Mouse (Mus musculus) left cerebral cortex, postnatal 25 days (tissue): ENCODE data around the gene Ptprq. TPM values are rescaled to one million over a fixed set of nuclear protein-coding genes. Genes with fewer than 3 reads are reported as not detected.
A peak's percentile ranks its signal among the peaks of the same experiment; 100 is the strongest.

Experiments used
- DNase-seq, 2 experiments: peaks; one replicate each; pipeline ENCODE4 v3.0.0; 2022; ENCODE audit warnings: low spot score in 2 of 2, mixed read lengths in 1 of 2
- intact Hi-C: fragments of 180-260 bp; cut with DNase I; formaldehyde crosslinking; loops from one replicate; pipeline ENCODE4 v1.15.1; 2025
- total RNA-seq, 2 experiments: library from RNA; stranded (reverse); gene quantifications; 2 replicates each; pipeline ENCODE4 v1.2.3; 2021

Ptprq gene
- total RNA-seq, result under 1 TPM in 1 of 2 experiments, not detected in 1; 0.14 TPM

DNA sequence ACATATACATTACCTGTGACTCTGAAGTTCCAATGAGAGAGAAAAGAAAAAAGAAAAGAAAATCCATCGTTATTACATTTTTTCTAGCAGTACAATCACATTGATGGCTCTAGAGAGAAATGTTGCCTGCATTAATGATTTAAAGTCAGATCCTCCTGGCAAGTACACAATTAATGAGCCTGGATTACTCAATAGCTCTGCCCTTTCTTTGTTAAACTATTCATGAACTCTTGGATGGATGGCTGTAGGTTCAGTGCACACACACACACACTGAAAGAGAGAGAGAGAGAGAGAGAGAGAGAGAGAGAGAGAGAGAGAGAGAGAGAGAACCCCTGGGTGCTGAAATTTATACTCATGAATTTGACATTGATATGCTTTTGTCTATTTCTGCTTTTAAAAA is at the start of gene Ptprq:
TSS of gene Ptprq (minus strand) at position 246 of the 400 bp plus-strand sequence.
- intact Hi-C loops, result no loop called here
- DNase-seq, result no peak

DNA sequence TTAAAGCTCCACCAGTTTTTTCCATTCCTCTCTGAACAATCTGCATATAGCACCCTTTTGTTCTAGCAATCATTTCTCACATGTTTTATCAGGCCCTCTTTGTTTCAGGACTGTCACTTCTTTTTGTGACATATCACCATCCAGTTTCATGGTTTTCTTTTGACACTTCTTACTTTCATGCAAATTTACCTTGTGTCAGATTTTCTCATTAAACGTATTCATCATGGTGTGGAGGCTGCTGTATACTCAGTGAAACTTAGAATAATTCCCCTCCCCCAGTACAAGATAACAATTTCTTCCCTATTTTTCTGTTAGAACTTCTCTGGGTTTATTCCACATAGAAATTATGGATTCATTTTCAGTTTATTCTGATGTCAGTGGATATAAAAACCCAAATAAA is 39.8 kb upstream of the Ptprq start:
- intact Hi-C loops, result loop anchor here (10.0 kb wide), 1 partner anchor 495 kb away; no protein-coding TSS in a partner anchor
- DNase-seq, result no peak

DNA sequence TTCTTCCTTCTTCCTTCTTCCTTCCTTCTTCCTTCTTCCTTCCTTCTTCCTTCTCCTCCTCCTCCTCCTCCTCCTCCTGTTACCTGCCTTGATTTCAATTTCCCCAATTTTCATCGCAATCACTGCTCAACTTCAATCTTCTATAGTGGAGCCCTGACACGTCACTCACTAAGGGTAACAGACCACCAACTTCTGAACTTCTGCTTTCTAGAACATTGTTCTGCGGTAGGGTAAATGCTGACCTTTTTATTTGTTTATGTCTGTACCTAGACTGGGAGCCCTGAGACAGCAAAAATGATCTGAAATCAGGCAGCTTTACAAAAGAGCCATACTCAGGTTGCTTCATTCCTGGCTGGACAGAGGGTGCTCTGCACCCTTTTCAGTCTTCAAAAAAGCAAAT is 33.6 kb upstream of the Ptprq start:
- DNase-seq, result no peak
- intact Hi-C loops, result loop anchor here (10.0 kb wide), 1 partner anchor 489 kb away; no protein-coding TSS in a partner anchor

DNA sequence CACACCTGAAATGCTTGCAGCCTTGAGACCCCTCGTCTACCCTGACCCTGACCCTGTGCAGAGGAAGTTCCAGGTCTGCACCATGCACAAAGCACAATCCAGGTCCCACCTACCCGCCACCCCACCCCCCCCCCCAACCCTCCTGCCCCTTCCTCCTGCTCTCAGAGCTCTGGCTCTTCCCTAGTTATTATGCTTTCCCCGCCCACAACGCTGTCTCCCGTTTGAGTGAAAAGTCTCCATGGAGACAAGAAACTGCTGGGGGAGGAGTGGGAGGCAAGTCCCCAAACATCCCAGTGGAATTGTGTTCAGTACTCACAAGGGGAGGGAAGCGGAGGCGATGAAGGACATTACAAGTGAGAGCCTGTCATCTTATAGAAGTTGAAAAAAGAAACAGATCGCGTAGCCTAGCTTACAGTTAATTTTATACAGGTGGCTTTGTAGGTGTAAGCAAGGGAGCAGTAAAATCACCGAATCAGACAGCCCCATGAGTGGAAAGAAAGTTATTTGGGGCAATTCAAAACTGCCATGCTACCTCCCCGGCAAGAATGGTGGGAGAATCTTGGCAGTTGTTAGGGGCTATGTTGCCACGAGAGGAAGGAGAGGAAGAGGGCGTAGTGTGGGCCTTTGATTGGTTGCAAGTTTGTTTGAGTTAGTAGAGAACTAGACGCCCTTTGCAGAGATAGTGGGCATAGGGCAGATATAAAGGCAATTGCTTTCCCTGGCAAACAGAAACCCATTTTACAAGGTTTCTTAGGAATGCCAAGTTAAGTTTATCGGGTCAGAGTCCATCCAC is 32.7 kb upstream of the Ptprq start:
- DNase-seq, result peak; percentile 74 to 95
- intact Hi-C loops, result loop anchor here (10.0 kb wide), 1 partner anchor 488 kb away; no protein-coding TSS in a partner anchor

DNA sequence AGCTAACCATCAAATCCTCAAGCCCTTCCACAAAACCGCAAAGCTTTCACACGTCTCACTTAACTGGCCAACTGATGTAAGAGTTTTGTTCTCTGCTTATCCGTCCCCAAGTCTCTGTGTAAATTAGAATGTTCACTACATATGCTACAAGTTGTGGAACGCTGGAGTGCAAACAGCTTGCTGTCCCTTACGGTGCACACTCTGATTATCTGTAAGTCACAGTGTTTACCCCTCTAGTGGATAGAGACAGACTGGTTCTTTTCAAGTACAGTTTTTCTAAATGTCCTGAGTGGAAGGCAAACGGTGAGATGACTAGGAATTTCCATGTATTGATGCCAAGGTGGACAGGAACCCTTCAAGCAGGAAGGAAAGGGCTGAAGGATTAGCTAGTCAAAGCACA is 32.1 kb upstream of the Ptprq start:
- peak; percentile 12 to 24 for DNase-seq
- intact Hi-C loops, result loop anchor here (10.0 kb wide), 1 partner anchor 487 kb away; no protein-coding TSS in a partner anchor

DNA sequence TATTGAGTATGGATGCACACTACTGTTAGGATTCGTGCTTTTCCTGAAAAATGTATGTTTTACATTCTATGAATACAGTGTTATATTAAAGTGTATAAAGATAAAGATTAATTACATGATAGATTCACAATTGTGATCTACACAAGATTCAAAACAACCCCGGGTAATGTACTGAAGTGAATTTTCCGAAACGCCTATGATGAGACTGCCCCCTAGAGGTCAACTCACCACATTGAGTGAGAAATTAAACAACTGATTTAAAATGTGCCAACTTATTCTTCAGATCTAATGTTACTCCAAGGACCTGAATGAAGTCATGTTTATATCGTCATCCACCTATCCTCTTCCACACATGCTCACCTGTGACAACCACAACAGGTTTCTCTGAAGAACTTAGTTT is 27.7 kb upstream of the Ptprq start:
- intact Hi-C loops, result loop anchor here (1.0 to 5.0 kb wide), 2 partner anchors 303 to 815 kb away; no protein-coding TSS in a partner anchor
- DNase-seq, result peak; percentile 35 to 50

DNA sequence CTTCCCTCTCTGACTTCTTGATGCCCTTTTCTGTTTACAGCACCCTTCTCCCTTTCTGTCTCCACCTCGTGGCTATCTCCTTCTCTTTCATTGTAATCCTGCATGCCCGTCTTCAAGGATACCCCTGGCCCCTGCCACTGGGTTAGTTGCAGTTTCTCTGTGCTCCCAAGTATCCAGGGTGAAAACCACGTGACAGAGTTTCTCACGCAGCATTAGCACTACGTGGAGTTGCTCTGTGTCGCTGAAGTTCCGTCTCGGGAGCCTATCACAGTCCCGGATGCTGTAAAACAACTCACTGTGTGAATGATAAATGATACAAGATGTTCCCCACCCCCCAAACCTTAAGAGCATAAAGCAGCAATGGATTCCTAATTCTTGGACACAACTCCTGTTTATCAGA is 26.9 kb upstream of the Ptprq start:
- intact Hi-C loops, result loop anchor here (1.0 to 5.0 kb wide), 2 partner anchors 302 to 814 kb away; no protein-coding TSS in a partner anchor
- DNase-seq, result no peak

DNA sequence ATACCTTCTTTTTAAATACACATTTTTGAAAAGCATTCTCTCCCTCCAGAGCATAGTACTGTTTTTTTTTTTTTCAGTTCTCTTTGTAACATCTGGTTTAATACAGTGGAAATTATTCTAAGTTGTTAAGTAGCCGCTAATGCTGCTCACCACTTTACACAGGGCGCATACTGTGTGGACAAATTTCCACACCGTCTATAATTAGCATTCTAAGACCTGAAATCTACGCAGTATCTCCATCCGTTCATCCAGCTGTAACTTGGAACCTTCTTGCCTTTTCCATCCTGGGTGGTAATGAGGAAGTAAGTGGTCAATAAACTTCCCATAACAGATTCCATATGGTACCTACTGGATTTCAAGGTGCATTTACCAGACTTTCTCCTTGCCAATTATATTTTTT is 20.0 kb upstream of the Ptprq start:
- intact Hi-C loops, result no loop called here
- DNase-seq, result no peak

DNA sequence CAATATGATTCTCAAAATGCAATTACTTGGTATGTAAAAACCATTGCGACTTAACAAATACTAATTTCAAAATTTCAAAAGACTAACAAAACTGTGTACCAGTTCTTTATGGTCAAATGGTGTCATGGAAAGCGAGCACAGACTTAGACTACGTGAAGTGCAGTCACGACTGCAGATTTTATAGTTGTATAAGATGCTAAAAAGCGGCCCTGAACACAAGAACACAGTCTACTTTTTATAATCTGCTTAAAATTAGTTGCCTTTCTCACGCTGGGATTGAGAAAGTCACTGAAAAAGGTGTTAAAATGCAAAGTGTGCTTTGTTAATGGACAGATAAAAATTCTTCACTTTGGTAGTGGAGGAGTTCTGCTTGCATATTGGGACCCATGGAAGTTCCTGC is 17.9 kb upstream of the Ptprq start:
- DNase-seq, result peak in 1 of 2 experiments; percentile 51
- intact Hi-C loops, result no loop called here

DNA sequence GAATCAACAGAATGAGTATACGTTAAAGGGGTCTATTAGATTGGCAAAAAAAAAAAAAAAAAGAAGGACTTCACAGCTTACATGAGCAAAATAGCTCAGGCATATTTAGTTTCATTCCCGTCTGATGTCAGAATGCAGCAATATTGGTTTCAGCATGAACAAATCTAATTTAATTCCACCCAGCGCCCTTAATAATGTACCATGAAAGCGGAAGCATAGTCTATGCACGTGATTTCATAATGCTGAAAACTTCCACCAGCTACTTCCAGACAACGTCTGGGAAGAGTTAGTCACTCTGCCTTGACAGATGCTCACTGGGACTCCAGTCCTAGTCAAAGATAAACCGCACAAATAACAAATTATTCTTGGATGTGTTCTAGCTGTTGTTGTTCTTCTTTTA is 15.6 kb upstream of the Ptprq start:
- no peak for DNase-seq

DNA sequence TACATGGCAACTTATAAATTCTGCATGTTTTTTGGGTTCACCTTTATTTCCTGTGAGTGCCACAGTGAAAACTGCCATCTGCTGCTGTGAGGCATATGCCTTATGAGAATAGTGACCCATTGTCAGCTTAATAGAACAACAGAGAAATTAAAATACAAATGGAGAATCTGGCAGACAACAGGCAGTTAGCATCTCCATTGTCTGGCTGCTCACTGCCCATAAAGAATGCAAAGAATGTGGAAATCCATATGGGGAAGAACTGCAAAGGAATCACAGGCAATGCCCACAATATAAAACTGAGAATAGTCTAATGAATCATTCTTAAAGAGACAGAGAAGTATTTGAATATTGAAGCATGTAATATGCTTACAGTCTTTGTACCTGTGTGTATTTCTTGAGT is 14.5 kb upstream of the Ptprq start:
- no peak for DNase-seq
- intact Hi-C loops, result no loop called here

More for the DNA sequence above, 15.6 kb upstream of the Ptprq start:
- intact Hi-C loops, result no loop called here

DNA sequence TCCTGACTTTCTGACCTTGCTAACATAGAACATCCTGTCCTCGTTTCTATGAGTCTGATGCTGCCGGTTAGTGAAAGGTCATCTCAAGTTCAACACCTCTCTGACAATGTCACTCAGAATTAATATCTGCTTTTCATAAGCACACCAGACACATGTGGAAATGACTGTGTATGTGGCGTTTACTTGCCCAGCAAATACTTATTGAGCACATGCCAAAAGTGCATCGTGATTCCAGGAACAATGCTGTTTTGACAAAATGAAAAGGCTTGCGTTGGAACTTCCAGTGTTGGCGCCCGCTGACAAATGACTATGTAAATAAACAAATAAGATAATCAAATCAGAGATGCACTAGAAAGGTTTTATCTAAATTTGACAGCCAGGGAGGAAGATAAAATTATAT is 5.8 kb upstream of the Ptprq start:
- no peak for DNase-seq
- intact Hi-C loops, result no loop called here

DNA sequence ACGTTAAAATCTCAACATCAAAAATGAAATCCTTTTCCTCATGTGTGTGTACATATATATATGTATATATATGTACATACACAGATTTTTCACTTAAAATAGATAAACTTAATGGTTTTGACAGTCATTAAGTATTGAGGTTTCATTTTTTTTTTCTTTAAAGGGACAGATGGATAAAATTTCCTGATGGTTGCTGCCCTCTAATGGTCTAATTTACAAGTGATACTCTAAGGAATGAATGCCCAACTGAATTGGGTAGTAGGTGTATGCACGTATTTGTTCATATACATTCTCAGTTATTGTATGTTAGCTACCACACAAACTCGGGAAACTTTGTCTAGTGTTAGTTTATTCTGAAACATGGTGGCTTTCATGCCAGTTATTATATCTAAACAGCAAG is 15.4 kb downstream of the Ptprq start:
- intact Hi-C loops, result loop anchor here (2.0 kb wide), 1 partner anchor 772 kb away; no protein-coding TSS in a partner anchor
- DNase-seq, result peak; percentile 4 to 30

DNA sequence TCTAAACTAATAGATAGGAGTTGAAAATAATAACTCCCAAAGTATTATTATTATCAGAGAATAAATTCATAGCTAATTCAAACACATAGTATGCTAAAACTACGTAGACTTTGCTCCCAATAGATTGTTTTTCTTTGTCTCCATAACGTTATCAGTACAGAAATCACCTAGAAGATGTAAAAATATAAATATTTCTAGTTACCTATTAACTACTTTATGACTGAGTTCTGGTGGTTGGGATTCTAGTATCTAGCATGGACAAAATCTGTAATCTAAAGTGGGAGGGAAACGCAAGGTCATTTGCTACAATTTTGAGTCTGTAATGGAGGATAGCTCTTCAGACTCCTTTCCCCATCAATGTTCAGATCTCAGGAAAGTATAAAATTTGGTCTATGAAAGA is 18.9 kb downstream of the Ptprq start:
- intact Hi-C loops, result no loop called here
- no peak for DNase-seq

DNA sequence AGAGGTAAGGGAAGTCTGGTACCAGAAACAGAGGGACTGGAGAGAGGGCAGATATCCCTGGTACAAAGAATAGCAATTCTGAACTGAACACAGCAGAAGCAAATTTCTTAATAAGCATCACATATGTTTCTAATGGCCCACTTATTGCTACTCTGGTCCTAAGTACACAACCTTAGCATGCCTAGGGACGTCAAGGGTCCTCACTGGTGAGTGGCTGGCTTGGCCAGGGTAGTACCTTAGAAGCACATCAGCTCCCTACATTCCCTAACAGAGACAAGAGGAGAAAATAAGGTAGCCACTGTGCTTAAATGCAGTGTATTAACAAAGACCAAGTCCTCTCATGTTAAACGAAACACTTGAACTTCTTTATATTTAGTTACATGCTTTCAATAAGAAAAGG is 21.1 kb downstream of the Ptprq start:
- intact Hi-C loops, result no loop called here
- DNase-seq, result no peak

DNA sequence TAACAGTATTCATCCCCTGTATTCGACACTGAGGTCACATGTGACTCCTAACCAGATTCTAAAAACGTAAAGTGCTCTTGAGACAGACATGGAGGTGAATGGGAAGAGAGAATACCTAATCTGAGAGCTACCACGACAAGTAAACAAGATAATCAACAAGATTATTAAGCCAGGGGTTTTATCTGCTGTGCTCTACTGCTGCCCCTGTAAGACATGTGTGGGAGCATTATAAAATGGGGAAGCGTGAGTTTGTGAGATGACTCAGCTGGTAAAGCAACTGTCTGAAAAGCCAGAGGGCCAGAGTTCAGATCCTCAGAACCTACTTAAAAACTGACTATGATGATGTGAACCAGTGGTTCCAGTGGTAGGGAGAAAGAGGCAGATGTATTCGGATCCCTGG is 22.7 kb downstream of the Ptprq start:
- DNase-seq, result no peak
- intact Hi-C loops, result no loop called here

DNA sequence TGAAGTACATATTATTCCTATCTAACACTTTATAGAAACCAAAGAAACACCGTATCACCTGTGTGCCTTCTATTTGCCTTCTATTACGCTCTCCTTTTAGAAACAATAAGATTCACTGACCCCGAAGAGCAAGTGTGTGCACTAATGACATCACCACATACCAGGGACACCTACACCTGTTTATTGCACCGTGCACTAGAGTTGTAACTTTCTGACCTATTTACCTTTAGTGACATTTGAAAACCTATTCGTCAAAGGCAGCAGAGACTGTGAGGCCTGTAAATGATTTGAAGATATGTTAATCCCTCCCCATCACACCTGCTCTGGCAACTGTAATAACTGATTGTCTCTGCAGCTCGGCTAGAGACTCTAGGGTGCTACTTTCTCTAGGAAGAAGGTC is 32.5 kb downstream of the Ptprq start:
- intact Hi-C loops, result no loop called here
- DNase-seq, result no peak

DNA sequence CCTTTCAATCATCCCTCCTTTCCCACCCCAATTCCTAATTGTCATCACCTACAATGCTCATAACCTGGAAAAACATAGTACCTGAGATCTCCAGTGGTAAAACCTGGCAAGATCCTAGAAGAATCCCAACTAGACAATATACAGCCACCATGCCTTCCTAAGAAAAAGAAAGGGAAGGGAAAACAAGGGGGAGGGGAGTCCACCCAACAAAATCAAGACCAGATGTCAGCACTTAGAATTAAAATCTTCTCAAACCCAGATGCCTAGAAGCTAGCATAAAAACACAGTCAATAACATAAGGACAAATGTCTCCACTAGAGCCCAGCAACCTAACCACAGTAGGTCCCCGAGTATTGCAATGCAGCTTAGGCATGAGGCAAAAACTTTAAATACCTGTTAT is 43.9 kb downstream of the Ptprq start:
- no peak for DNase-seq
- intact Hi-C loops, result no loop called here

DNA sequence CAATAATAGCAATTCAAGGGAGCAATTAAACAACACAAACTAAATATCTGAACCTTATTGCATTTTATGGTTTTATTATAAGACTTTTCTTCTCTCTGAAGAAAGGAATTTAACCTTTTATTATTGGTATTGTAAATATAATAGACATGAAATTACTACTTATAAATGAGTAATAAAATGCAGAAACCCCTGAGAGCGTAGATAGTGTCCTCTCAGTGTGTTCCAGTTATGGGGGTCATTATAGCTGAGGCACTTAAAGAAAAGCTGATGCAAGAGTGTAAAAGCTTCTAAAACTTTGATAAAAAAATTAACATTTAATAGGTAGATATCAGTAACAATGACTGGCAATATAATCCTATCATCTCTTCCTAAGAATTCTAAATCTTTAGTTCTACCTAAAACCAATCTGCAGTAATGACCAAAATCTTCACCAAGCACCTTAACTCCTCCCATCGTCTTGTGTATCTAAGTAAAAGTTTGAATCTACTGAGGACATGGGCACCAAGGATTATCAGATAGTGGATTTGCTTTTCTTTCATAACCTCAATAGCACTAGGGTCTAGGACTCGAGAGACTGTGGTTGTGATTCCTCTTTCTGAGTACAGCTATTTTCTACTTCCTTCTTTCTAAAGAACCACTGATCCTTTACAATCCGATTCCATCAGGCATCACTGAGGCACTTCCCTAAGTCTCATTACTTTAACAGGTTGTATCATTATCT is 51.3 kb downstream of the Ptprq start:
- DNase-seq, result no peak
- intact Hi-C loops, result no loop called here

DNA sequence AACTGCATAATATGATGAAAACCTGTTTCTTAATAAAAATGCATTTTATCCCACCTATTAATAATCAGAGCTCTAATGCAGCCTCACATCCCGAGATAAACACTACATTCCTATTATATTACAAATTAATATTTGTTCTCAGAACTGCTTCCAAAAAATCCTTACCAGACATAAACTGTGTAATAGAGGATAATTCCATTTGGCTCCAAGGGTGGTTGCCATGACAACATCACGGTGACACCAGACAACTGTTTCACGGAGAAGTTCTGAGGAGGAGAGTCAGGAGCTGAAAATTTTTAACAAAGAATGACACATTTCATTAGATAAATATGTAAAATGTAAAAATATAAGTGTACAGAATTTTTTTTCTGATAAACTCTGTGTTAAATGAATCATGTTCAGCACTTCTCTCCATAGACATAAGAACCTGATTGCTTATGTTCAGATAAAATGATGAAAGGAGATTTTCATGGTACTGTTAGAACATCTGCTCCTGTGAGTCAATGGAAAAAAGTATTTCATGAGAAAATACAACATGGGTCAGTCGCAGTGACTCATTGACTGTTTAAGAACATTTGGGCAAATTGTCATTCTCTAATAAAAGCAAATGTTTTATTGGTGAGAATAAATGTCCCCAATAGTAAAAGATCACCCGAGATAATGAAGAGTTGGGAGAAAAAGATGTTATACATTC is 57.3 kb downstream of the Ptprq start:
- peak; percentile 26 to 43 for DNase-seq
- intact Hi-C loops, result no loop called here
